Mouse (Mus musculus): ENCODE measurements at regions not wholly inside any gene's neighbourhood (a gene's known extent, or its start where the extent isn't known, plus 50 kb on each side); places are given as distances from the start of the nearest gene placed in this dataset.

- Histone ChIP-seq H3K4me3 (replicated peaks; ENCODE audit: low read length) (no peak overlapping the region), H3K4me1 (replicated peaks; ENCODE audit: low read depth, low read length) (no peaks in the 10 kb centered on the region), H3K27me3 (ENCODE audit: insufficient read depth, low read length) (no peaks in the 10 kb centered on the region), H3K9me3 (ENCODE audit: low read length) (no peaks in the 10 kb centered on the region), H3K36me3 (ENCODE audit: insufficient read depth, low read length) (no peaks in the 10 kb centered on the region)
- no peak for TF ChIP-seq CTCF (conservative IDR thresholded peaks at IDR 0.05; ENCODE audit: low read length)
- TF ChIP-seq NANOG (IDR thresholded peaks at IDR 0.05; ENCODE audit: borderline replicate concordance, low read length) = no peak
- no peak for TF ChIP-seq POU5F1 (IDR thresholded peaks at IDR 0.05; ENCODE audit: borderline replicate concordance, low read length)
Measured at GRCm38 (mm10) chr3:157371509-157371908, 162.5 kb upstream of the Zranb2 start.

- Histone ChIP-seq H3K36me3 (ENCODE audit: insufficient read depth, low read length) (no peaks in the 10 kb centered on the region), H3K27me3 (ENCODE audit: insufficient read depth, low read length) (no peaks in the 10 kb centered on the region), H3K9me3 (ENCODE audit: low read length) (peaks cover 5% of the 10 kb centered on the region; the same call in 1 of the 2 replicates), H3K4me3 (replicated peaks; ENCODE audit: low read length) (no peak overlapping the region), H3K4me1 (replicated peaks; ENCODE audit: low read depth, low read length) (peaks cover 2% of the 10 kb centered on the region; the same call in 1 of the 2 replicates)
- TF ChIP-seq CTCF (conservative IDR thresholded peaks at IDR 0.05; ENCODE audit: low read length) (no peak), POU5F1 (IDR thresholded peaks at IDR 0.05; ENCODE audit: borderline replicate concordance, low read length) (no peak), NANOG (IDR thresholded peaks at IDR 0.05; ENCODE audit: borderline replicate concordance, low read length) (no peak)
Measured at GRCm38 (mm10) chr3:157373333-157373732, 160.6 kb upstream of the Zranb2 start.

- H3K4me1 ChIP-seq (replicated peaks; ENCODE audit: low read depth, low read length) = peaks cover 4% of the 10 kb centered on the region; the same call in 1 of the 2 replicates
- H3K27me3 ChIP-seq (ENCODE audit: insufficient read depth, low read length) = no peaks in the 10 kb centered on the region
- no peak for TF ChIP-seq CTCF (conservative IDR thresholded peaks at IDR 0.05; ENCODE audit: low read length)
- TF ChIP-seq NANOG (IDR thresholded peaks at IDR 0.05; ENCODE audit: borderline replicate concordance, low read length) = no peak
- TF ChIP-seq POU5F1 (IDR thresholded peaks at IDR 0.05; ENCODE audit: borderline replicate concordance, low read length) = no peak
- peaks cover 5% of the 10 kb centered on the region; the same call in 1 of the 2 replicates for H3K9me3 ChIP-seq (ENCODE audit: low read length)
- H3K36me3 ChIP-seq (ENCODE audit: insufficient read depth, low read length) = no peaks in the 10 kb centered on the region
- H3K4me3 ChIP-seq (replicated peaks; ENCODE audit: low read length) = no peak overlapping the region
Measured at GRCm38 (mm10) chr3:157374178-157374577, 159.8 kb upstream of the Zranb2 start.

GRCm38 (mm10) chr3:157377531-157377930, 156.4 kb upstream of the Zranb2 start:
- Histone ChIP-seq H3K27me3 (ENCODE audit: insufficient read depth, low read length) (no peaks in the 10 kb centered on the region), H3K36me3 (ENCODE audit: insufficient read depth, low read length) (no peaks in the 10 kb centered on the region), H3K4me3 (replicated peaks; ENCODE audit: low read length) (no peak overlapping the region), H3K4me1 (replicated peaks; ENCODE audit: low read depth, low read length) (peaks cover 4% of the 10 kb centered on the region; the same call in 1 of the 2 replicates), H3K9me3 (ENCODE audit: low read length) (peaks cover 5% of the 10 kb centered on the region; the same call in 1 of the 2 replicates)
- no peak for TF ChIP-seq CTCF (conservative IDR thresholded peaks at IDR 0.05; ENCODE audit: low read length)

GRCm38 (mm10) chr3:157378127-157378526, 155.8 kb upstream of the Zranb2 start:
- peaks cover 4% of the 10 kb centered on the region; the same call in 1 of the 2 replicates for H3K4me1 ChIP-seq (replicated peaks; ENCODE audit: low read depth, low read length)
- TF ChIP-seq CTCF (conservative IDR thresholded peaks at IDR 0.05; ENCODE audit: low read length) (no peak), NANOG (IDR thresholded peaks at IDR 0.05; ENCODE audit: borderline replicate concordance, low read length) (no peak), POU5F1 (IDR thresholded peaks at IDR 0.05; ENCODE audit: borderline replicate concordance, low read length) (no peak)
- H3K9me3 ChIP-seq (ENCODE audit: low read length) = peaks cover 5% of the 10 kb centered on the region; the same call in 1 of the 2 replicates
- H3K36me3 ChIP-seq (ENCODE audit: insufficient read depth, low read length) = no peaks in the 10 kb centered on the region
- H3K4me3 ChIP-seq (replicated peaks; ENCODE audit: low read length) = no peak overlapping the region
- no peaks in the 10 kb centered on the region for H3K27me3 ChIP-seq (ENCODE audit: insufficient read depth, low read length)

- H3K4me3 ChIP-seq (replicated peaks; ENCODE audit: low read length) = no peak overlapping the region
- H3K36me3 ChIP-seq (ENCODE audit: insufficient read depth, low read length) = no peaks in the 10 kb centered on the region
- H3K9me3 ChIP-seq (ENCODE audit: low read length) = no peaks in the 10 kb centered on the region
- TF ChIP-seq CTCF (conservative IDR thresholded peaks at IDR 0.05; ENCODE audit: low read length) (no peak), POU5F1 (IDR thresholded peaks at IDR 0.05; ENCODE audit: borderline replicate concordance, low read length) (no peak), NANOG (IDR thresholded peaks at IDR 0.05; ENCODE audit: borderline replicate concordance, low read length) (no peak)
- no peaks in the 10 kb centered on the region for H3K4me1 ChIP-seq (replicated peaks; ENCODE audit: low read depth, low read length)
- no peaks in the 10 kb centered on the region for H3K27me3 ChIP-seq (ENCODE audit: insufficient read depth, low read length)
Measured at GRCm38 (mm10) chr3:157391835-157392234, 142.1 kb upstream of the Zranb2 start.

GRCm38 (mm10) chr3:157393903-157394302, 140.1 kb upstream of the Zranb2 start:
- Histone ChIP-seq H3K4me3 (replicated peaks; ENCODE audit: low read length) (no peak overlapping the region), H3K36me3 (ENCODE audit: insufficient read depth, low read length) (no peaks in the 10 kb centered on the region), H3K27me3 (ENCODE audit: insufficient read depth, low read length) (no peaks in the 10 kb centered on the region), H3K4me1 (replicated peaks; ENCODE audit: low read depth, low read length) (no peaks in the 10 kb centered on the region), H3K9me3 (ENCODE audit: low read length) (no peaks in the 10 kb centered on the region)
- TF ChIP-seq POU5F1 (IDR thresholded peaks at IDR 0.05; ENCODE audit: borderline replicate concordance, low read length) (no peak), NANOG (IDR thresholded peaks at IDR 0.05; ENCODE audit: borderline replicate concordance, low read length) (no peak), CTCF (conservative IDR thresholded peaks at IDR 0.05; ENCODE audit: low read length) (no peak)

- Histone ChIP-seq H3K36me3 (ENCODE audit: insufficient read depth, low read length) (no peaks in the 10 kb centered on the region), H3K4me1 (replicated peaks; ENCODE audit: low read depth, low read length) (no peaks in the 10 kb centered on the region), H3K9me3 (ENCODE audit: low read length) (no peaks in the 10 kb centered on the region), H3K4me3 (replicated peaks; ENCODE audit: low read length) (no peak overlapping the region), H3K27me3 (ENCODE audit: insufficient read depth, low read length) (peaks cover 3% of the 10 kb centered on the region; the same call in 1 of the 2 replicates)
- TF ChIP-seq NANOG (IDR thresholded peaks at IDR 0.05; ENCODE audit: borderline replicate concordance, low read length) (no peak), POU5F1 (IDR thresholded peaks at IDR 0.05; ENCODE audit: borderline replicate concordance, low read length) (no peak), CTCF (conservative IDR thresholded peaks at IDR 0.05; ENCODE audit: low read length) (no peak)
Measured at GRCm38 (mm10) chr3:157399909-157400308, 134.1 kb upstream of the Zranb2 start.

GRCm38 (mm10) chr3:157404054-157404453, 129.9 kb upstream of the Zranb2 start:
- TF ChIP-seq CTCF (conservative IDR thresholded peaks at IDR 0.05; ENCODE audit: low read length) (no peak), NANOG (IDR thresholded peaks at IDR 0.05; ENCODE audit: borderline replicate concordance, low read length) (no peak), POU5F1 (IDR thresholded peaks at IDR 0.05; ENCODE audit: borderline replicate concordance, low read length) (no peak)
- Histone ChIP-seq H3K27me3 (ENCODE audit: insufficient read depth, low read length) (peaks cover 2% of the 10 kb centered on the region; the same call in 1 of the 2 replicates), H3K9me3 (ENCODE audit: low read length) (no peaks in the 10 kb centered on the region), H3K4me1 (replicated peaks; ENCODE audit: low read depth, low read length) (peaks cover 11% of the 10 kb centered on the region), H3K36me3 (ENCODE audit: insufficient read depth, low read length) (no peaks in the 10 kb centered on the region), H3K4me3 (replicated peaks; ENCODE audit: low read length) (no peak overlapping the region)

Data from E14TG2a.4 (cell line).